Mouse (Mus musculus) retina, embryonic 14.5 days (tissue): ENCODE results near the gene Ppp1r12a.

Experiments used
- DNase-seq: peaks from one replicate; pipeline ENCODE4 v3.0.0-alpha.2; 2015; ENCODE audit warnings: low spot score

The Ppp1r12a gene

GRCm38 (mm10) chr10:108162297-108163020 is 466 bp downstream of the Ppp1r12a start:
- DNase-seq = no peak

GRCm38 (mm10) chr10:108163021-108163410 is 1.0 kb downstream of the Ppp1r12a start:
- DNase-seq = peak; percentile 58

GRCm38 (mm10) chr10:108163451-108163850 is 1.5 kb downstream of the Ppp1r12a start:
- no peak for DNase-seq

- no peak for DNase-seq
Observed at GRCm38 (mm10) chr10:108167823-108168222, 5.8 kb downstream of the Ppp1r12a start.

- DNase-seq = no peak
Observed at GRCm38 (mm10) chr10:108170818-108171217, 8.8 kb downstream of the Ppp1r12a start.

- DNase-seq = no peak
Observed at GRCm38 (mm10) chr10:108171637-108172036, 9.6 kb downstream of the Ppp1r12a start.

GRCm38 (mm10) chr10:108172817-108173563 is 11.0 kb downstream of the Ppp1r12a start:
- no peak for DNase-seq

- no peak for DNase-seq
Observed at GRCm38 (mm10) chr10:108174107-108174506, 12.1 kb downstream of the Ppp1r12a start.

- DNase-seq = no peak
Observed at GRCm38 (mm10) chr10:108175885-108176284, 13.9 kb downstream of the Ppp1r12a start.

GRCm38 (mm10) chr10:108178285-108178848 is 16.4 kb downstream of the Ppp1r12a start:
- no peak for DNase-seq

- no peak for DNase-seq
Observed at GRCm38 (mm10) chr10:108179404-108179803, 17.4 kb downstream of the Ppp1r12a start.

GRCm38 (mm10) chr10:108180313-108180712 is 18.3 kb downstream of the Ppp1r12a start:
- no peak for DNase-seq

GRCm38 (mm10) chr10:108181893-108182292 is 19.9 kb downstream of the Ppp1r12a start:
- DNase-seq = no peak

- no peak for DNase-seq
Observed at GRCm38 (mm10) chr10:108182386-108182785, 20.4 kb downstream of the Ppp1r12a start.

GRCm38 (mm10) chr10:108184763-108185162 is 22.8 kb downstream of the Ppp1r12a start:
- no peak for DNase-seq

- DNase-seq = no peak
Observed at GRCm38 (mm10) chr10:108185265-108185664, 23.3 kb downstream of the Ppp1r12a start.

GRCm38 (mm10) chr10:108189303-108189702 is 27.3 kb downstream of the Ppp1r12a start:
- no peak for DNase-seq

GRCm38 (mm10) chr10:108189986-108190385 is 28.0 kb downstream of the Ppp1r12a start:
- DNase-seq = no peak

GRCm38 (mm10) chr10:108190626-108191025 is 28.6 kb downstream of the Ppp1r12a start:
- DNase-seq = no peak

GRCm38 (mm10) chr10:108191381-108191787 is 29.4 kb downstream of the Ppp1r12a start:
- peak; percentile 26 for DNase-seq

GRCm38 (mm10) chr10:108192306-108192705 is 30.3 kb downstream of the Ppp1r12a start:
- no peak for DNase-seq

- no peak for DNase-seq
Observed at GRCm38 (mm10) chr10:108196124-108196523, 34.1 kb downstream of the Ppp1r12a start.

GRCm38 (mm10) chr10:108197498-108197897 is 35.5 kb downstream of the Ppp1r12a start:
- DNase-seq = no peak
